Mouse (Mus musculus) spleen, adult 2 months (tissue): ENCODE measurements around the gene Apba2.

Source experiments
- CTCF ChIP-seq: fragments of 200-500 bp; IDR thresholded peaks from 2 replicates; pipeline ENCODE4 v1.5.1; 2011; ENCODE audit warnings: mild to moderate bottlenecking, inconsistent platforms; ENCODE audit not compliant: insufficient read depth, insufficient read length, insufficient replicate concordance; ENCODE audit errors: extremely low read depth
- POLR2A ChIP-seq: fragments of 200-500 bp; IDR thresholded peaks from 2 replicates; pipeline ENCODE4 v1.6.1; 2011; ENCODE audit warnings: low read depth, low read length, inconsistent platforms

DNA sequence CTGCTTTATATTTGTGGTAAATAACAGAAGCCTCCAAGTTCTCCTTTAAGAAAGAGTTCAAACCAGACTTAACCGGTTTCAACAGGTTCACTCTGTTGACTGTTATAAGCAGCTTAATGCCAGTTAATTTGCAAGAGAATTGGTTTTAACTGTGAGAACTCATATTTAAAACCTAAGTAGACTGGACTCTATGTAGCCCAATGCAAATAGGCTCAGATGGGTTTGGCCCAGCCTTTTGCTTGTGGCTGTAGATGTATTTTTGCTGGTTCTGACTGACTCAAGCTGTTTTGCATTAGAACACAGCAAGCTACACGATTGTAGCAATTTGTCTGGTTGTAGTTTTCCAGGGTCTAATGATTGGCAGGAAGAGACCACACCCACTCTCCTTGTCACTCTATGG lies 214.8 kb downstream of the Apba2 start:
- no peak for TF ChIP-seq POLR2A
- TF ChIP-seq CTCF, result no peak
